Mouse (Mus musculus) thymus, postnatal 0 days (tissue): ENCODE results near the gene Pla2g4d. TPM values are rescaled to one million over a fixed set of nuclear protein-coding genes. Genes with fewer than 3 reads are reported as not detected.

ENCODE experiments used
- DNase-seq: peaks from one replicate; pipeline ENCODE4 v3.0.0-alpha.2; 2015; ENCODE audit warnings: low spot score
- polyA plus RNA-seq: library from polyadenylated mRNA; unstranded; fragments of >200 nt; fragmentation: Nextera tagmentation; extraction: Ambion mirVana; gene quantifications from 2 replicates; pipeline ENCODE4 v1.2.1, GENCODE M21; 2015

Gene Pla2g4d
- 0.08 and 0.13 TPM in 2 replicates for polyA plus RNA-seq

- no peak for DNase-seq
Measured at GRCm38 (mm10) chr2:120288995-120289394, at the start of gene Pla2g4d. Gene Pla2g4d (minus strand): TSS chr2:120289197.

- no peak for DNase-seq
Measured at GRCm38 (mm10) chr2:120337886-120338285, 48.9 kb upstream of the Pla2g4d start.

- no peak for DNase-seq
Measured at GRCm38 (mm10) chr2:120331575-120331974, 42.6 kb upstream of the Pla2g4d start.

GRCm38 (mm10) chr2:120315077-120315476, 26.1 kb upstream of the Pla2g4d start:
- no peak for DNase-seq

DNA sequence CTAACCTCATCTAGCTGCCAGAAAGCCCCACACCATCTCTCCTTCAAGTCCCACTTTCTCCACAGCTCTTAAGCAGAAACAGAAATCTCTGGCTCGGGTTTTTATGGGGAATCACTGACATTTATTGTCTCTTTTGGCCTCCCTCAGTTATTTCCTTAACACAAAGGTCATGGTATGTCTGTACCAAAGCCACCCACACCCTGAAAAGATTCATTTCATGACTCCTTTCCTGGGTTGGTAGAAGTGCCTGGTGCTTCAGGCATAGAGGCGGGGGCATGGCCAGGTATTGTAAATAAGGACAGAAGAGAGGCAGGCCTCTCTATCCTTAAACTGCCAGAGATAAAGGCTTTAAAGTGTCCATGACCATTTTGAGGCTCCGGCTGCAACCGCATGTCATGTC, 25.5 kb upstream of the Pla2g4d start:
- DNase-seq = no peak

- DNase-seq = no peak
Measured at GRCm38 (mm10) chr2:120313976-120314375, 25.0 kb upstream of the Pla2g4d start, which contains the start of gene Pla2g4f. Gene Pla2g4f (minus strand): TSS chr2:120314165.

DNA sequence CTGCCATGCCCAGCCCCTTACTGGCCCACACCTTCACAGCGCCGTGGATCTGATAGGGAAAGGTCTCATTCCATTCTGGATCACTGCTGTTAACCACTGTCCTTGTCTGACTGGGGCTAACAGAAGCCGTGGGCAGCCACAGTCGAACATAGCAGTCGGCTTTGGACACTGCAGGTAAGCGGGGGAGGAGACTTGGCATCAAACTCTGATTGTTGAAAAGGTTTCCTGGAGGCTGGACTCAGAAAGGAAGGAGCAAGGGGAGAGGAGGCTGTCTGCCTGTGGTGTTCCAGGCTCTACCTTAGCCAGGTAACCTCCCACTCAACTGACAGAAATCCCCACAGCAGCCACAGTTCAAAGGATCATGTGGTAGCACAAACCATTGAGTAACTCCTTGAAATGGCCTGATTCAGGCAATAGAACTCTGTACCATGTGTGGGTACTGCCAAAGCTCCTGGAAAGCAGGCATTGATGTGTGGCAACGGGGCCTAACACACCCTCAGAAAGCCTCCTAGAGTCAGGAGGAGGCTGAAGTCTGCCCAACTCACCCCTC, 23.4 kb upstream of the Pla2g4d start:
- no peak for DNase-seq

DNA sequence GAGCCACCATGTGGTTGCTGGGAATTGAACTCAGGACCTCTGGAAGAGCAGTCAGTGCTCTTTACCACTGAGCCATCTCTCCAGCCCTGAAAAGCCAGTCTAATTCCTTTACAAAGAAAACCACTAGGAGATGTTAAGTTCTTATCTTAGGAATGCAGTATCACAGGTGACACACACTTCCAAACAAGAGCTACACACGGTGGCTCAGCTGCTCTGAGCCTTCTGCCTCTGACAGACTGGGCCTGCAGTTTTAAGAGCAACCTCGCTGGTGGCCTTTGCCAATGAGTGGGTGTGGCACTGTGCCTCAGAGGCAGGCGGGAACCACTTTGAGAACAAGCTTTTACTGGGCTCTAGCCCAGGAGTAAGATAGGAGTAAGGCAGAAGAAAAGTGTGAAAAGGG, 15.1 kb upstream of the Pla2g4d start:
- no peak for DNase-seq

- no peak for DNase-seq
Measured at GRCm38 (mm10) chr2:120301076-120301475, 12.1 kb upstream of the Pla2g4d start.

- no peak for DNase-seq
Measured at GRCm38 (mm10) chr2:120299866-120300265, 10.9 kb upstream of the Pla2g4d start.

GRCm38 (mm10) chr2:120296160-120296559, 7.2 kb upstream of the Pla2g4d start:
- no peak for DNase-seq

DNA sequence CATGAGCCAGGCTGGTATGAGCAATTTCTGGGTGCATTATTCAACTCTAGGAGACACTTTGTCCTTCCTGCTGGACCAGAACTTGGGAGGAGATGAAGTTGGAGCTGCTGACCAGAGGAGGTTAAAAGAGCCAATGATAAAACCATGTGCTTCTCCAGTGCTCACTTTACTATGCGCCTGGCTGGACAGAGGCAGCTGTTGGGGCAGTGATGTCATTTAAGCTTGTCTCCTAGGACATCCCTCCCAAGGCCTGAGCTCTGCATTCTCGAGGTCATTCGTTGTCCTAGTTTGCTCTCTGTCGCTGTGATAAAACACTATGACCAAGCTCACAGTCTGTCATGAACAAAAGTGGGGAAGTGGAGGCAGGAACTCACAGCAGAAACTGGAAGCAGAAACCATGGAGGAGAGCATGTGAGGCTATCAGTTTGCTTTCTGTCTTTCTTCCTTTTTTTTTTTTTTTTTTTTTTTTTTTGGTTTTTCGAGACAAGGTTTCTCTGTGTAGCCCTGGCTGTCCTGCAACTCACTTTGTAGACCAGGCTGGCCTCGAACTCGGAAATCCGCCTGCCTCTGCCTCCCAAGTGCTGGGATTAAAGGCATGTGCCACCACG, 2.6 kb upstream of the Pla2g4d start:
- no peak for DNase-seq

DNA sequence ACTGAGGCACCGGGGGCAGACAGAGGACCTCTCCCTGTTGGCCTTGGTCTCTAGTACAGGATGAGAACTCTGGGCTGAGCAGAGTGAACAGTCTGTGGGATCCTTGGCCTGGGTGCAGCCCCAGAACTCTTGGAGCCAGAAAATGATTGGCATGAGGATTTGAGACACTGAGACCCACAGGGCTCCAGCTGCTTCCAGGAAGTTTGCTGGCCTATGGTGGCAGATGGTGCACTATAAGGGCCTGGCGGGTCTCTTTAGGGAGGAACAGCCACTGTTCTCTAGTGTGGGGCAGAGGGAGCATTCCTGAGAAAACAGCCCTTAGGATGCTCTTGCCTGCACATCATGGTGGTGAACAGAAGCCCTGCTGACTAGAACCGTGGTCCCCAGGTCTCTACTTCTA, 596 bp downstream of the Pla2g4d start:
- DNase-seq = no peak

GRCm38 (mm10) chr2:120285639-120286038, 3.4 kb downstream of the Pla2g4d start:
- no peak for DNase-seq

DNA sequence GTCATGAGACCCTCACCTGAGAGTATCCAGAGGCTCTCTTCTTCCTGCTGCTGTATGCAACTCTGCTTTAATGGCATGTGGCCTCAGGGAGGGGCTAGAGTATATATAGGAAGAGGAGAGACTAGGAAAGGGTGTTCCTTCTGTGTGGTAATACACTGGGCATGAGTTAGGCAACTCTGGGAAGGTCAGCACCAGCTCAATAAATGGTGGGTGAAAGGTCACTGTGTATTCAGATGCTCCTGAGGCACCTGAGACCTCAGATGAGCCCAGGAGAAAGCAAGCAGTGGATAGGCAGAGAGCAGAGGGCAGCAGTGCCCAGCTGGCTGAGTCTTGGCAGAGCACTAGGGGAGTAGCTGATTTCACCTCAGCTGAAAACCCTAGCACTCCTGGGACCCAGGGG, 4.3 kb downstream of the Pla2g4d start:
- DNase-seq = no peak

GRCm38 (mm10) chr2:120284094-120284493, 4.9 kb downstream of the Pla2g4d start:
- no peak for DNase-seq

DNA sequence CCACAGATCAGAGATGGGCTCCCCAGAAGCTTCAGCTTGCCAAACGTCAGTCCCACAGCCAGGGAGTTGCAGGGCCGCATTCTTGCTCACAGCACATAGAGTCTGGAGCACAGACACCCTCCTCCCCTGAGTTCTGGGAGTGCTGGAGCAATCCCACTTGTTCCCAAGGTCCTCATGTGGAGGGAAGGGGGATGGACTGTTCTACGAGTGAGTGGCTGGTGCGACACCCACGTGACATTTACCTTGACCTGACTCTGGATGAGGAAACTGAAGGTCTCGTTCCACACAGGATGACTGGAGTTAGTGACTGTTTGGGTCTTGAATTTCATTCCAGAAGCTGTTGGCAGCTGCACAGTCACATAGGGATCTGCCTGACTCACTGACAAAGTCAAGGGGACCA, 5.4 kb downstream of the Pla2g4d start:
- DNase-seq = no peak

GRCm38 (mm10) chr2:120281221-120281620, 7.8 kb downstream of the Pla2g4d start:
- peak; percentile 6 for DNase-seq

DNA sequence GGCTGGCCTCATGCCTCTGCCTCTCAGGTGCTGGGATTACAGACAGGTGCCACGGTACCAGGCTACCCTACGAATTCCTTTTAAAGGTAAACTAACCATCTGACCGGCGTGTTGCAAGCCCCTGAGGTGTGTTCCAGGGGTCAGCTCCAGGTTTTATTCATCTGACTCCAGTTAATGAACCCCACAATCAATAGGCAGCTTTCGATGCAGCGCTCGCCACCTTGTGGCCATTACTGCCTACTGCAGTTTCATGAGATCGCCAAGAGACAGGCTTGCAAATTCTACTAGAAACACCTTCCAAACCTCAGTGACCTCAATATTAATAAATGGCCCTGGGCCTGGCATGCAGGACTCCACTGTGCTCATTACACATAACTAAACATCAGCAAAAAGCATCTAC, 9.0 kb downstream of the Pla2g4d start:
- DNase-seq = peak; percentile 30

GRCm38 (mm10) chr2:120276951-120277350, 12.0 kb downstream of the Pla2g4d start:
- no peak for DNase-seq

- DNase-seq = peak; percentile 12
Measured at GRCm38 (mm10) chr2:120268635-120269034, 20.4 kb downstream of the Pla2g4d start.

GRCm38 (mm10) chr2:120265523-120265922, 23.5 kb downstream of the Pla2g4d start:
- DNase-seq = no peak

DNA sequence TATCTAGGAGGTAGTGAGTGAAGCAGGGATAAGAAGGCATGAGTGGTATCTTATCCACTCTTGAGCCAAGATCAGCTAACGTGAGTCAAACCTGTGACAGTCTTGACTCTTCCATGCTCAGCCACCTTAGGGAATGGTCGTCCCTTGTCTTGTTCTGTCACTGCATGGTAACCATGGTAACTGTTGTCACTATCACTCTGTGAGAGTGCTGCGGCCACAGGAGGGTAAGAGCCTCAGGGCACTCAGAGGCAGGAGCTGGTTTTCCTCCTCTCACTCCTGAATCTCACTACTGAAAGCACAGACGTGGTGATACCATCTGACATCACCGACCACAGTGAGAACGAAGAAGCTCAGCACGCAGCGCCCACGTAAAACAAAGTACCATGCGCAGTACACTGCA, 24.1 kb downstream of the Pla2g4d start:
- no peak for DNase-seq
